Mouse (Mus musculus): ENCODE results near the gene Moxd2. TPM values are rescaled to one million over a fixed set of nuclear protein-coding genes. Genes with fewer than 3 reads are reported as not detected.

Moxd2 gene
- polyA plus RNA-seq, 1 experiment from 2014 or later, result not detected

Other genes with a start within 250 kb of the Moxd2 start
- gene Prss58, start 12.9 kb upstream of the Moxd2 start, polyA plus RNA-seq (2015; fragmentation: Nextera tagmentation; extraction: Ambion mirVana), result not detected in 2 replicates
- gene 1700074P13Rik, start 53.1 kb upstream of the Moxd2 start, polyA plus RNA-seq (2015; fragmentation: Nextera tagmentation; extraction: Ambion mirVana), result not detected in 2 replicates
- gene Gm4744, start 64.4 kb upstream of the Moxd2 start, polyA plus RNA-seq (2015; fragmentation: Nextera tagmentation; extraction: Ambion mirVana), result not detected in 2 replicates
- not detected in 2 replicates for gene 1810009J06Rik, start 77.3 kb upstream of the Moxd2 start, polyA plus RNA-seq (2015; fragmentation: Nextera tagmentation; extraction: Ambion mirVana)
- not detected in 2 replicates for gene Gm2663, start 112.0 kb upstream of the Moxd2 start, polyA plus RNA-seq (2015; fragmentation: Nextera tagmentation; extraction: Ambion mirVana)
- not detected in 2 replicates for gene 2210010C04Rik, start 148.0 kb upstream of the Moxd2 start, polyA plus RNA-seq (2015; fragmentation: Nextera tagmentation; extraction: Ambion mirVana)

Measured in hindbrain, embryonic 16.5 days (tissue).